Mouse (Mus musculus): Measurements from ENCODE around the gene Foxred1.

The Foxred1 gene

GRCm38 (mm10) chr9:35192983-35193542 is 17.8 kb downstream of the Foxred1 start:
- no peak for DNase-seq (ENCODE audit: low spot score in 2 of 2)

- peak in 1 of 2 experiments; percentile 28 for DNase-seq (ENCODE audit: low spot score in 2 of 2)
These were observed 22.2 kb downstream of the Foxred1 start for GRCm38 (mm10) chr9:35188700-35189099.

- no peak for DNase-seq (ENCODE audit: low spot score in 2 of 2)
These were observed 23.4 kb downstream of the Foxred1 start for GRCm38 (mm10) chr9:35187351-35187903.

- DNase-seq (ENCODE audit: low spot score in 2 of 2), result no peak
These were observed 24.4 kb downstream of the Foxred1 start for GRCm38 (mm10) chr9:35186430-35186829.

GRCm38 (mm10) chr9:35183359-35183758 is 27.5 kb downstream of the Foxred1 start:
- DNase-seq (ENCODE audit: low spot score in 2 of 2), result no peak

- DNase-seq (ENCODE audit: low spot score in 2 of 2), result no peak
These were observed 28.0 kb downstream of the Foxred1 start for GRCm38 (mm10) chr9:35182832-35183231.

GRCm38 (mm10) chr9:35176124-35176659 is 34.7 kb downstream of the Foxred1 start:
- DNase-seq (ENCODE audit: low spot score in 2 of 2), result no peak

GRCm38 (mm10) chr9:35175251-35176123 is 35.4 kb downstream of the Foxred1 start, which contains the start of gene Dcps:
Gene Dcps (minus strand): TSS chr9:35176061.
- DNase-seq (ENCODE audit: low spot score in 2 of 2), result peak; percentile 97 to 98

- no peak for DNase-seq (ENCODE audit: low spot score in 2 of 2)
These were observed 37.5 kb downstream of the Foxred1 start for GRCm38 (mm10) chr9:35173331-35173730.

GRCm38 (mm10) chr9:35170071-35170470 is 40.8 kb downstream of the Foxred1 start:
- no peak for DNase-seq (ENCODE audit: low spot score in 2 of 2)

GRCm38 (mm10) chr9:35166798-35167635 is 43.8 kb downstream of the Foxred1 start:
- no peak for DNase-seq (ENCODE audit: low spot score in 2 of 2)

- DNase-seq (ENCODE audit: low spot score in 2 of 2), result no peak
These were observed 44.6 kb downstream of the Foxred1 start for GRCm38 (mm10) chr9:35166144-35166797.

GRCm38 (mm10) chr9:35164142-35164874 is 46.5 kb downstream of the Foxred1 start:
- DNase-seq (ENCODE audit: low spot score in 2 of 2), result no peak

GRCm38 (mm10) chr9:35163011-35163690 is 47.7 kb downstream of the Foxred1 start:
- DNase-seq (ENCODE audit: low spot score in 2 of 2), result no peak

GRCm38 (mm10) chr9:35161721-35162120 is 49.1 kb downstream of the Foxred1 start:
- no peak for DNase-seq (ENCODE audit: low spot score in 2 of 2)

- DNase-seq (ENCODE audit: low spot score in 2 of 2), result no peak
These were observed 50.2 kb downstream of the Foxred1 start for GRCm38 (mm10) chr9:35160662-35161061.

GRCm38 (mm10) chr9:35158477-35158876 is 52.4 kb downstream of the Foxred1 start:
- DNase-seq (ENCODE audit: low spot score in 2 of 2), result no peak

GRCm38 (mm10) chr9:35156862-35157261 is 54.0 kb downstream of the Foxred1 start:
- DNase-seq (ENCODE audit: low spot score in 2 of 2), result no peak

GRCm38 (mm10) chr9:35156002-35156710 is 54.7 kb downstream of the Foxred1 start:
- no peak for DNase-seq (ENCODE audit: low spot score in 2 of 2)
